Mouse (Mus musculus) CH12.LX (cell line): ENCODE measurements around the gene Frmd4a.

Experiments used
- CTCF ChIP-seq, 2 experiments: IDR thresholded peaks in 1 of 2; conservative IDR thresholded peaks in 1 of 2; 2 replicates each; pipeline ENCODE4 v1.5.1; 2011 to 2012; ENCODE audit warnings: low read depth in 2 of 2, low read length in 2 of 2, improper control_type of control experiment in 1 of 2, inconsistent platforms in 1 of 2, mild to moderate bottlenecking in 1 of 2, moderate library complexity in 1 of 2
- MAFK ChIP-seq: IDR thresholded peaks from 2 replicates; pipeline ENCODE4 v1.6.1; 2011; ENCODE audit warnings: low read length, improper control_type of control experiment; ENCODE audit not compliant: insufficient replicate concordance
- MEF2A ChIP-seq: IDR thresholded peaks from 2 replicates; pipeline ENCODE4 v1.6.1; 2014; ENCODE audit warnings: low read depth, mild to moderate bottlenecking, inconsistent platforms, low read length, improper control_type of control experiment, borderline replicate concordance
- POLR2A ChIP-seq: IDR thresholded peaks from 2 replicates; pipeline ENCODE4 v1.6.1; 2011; ENCODE audit warnings: low read depth, mild to moderate bottlenecking, improper control_type of control experiment, low read length
- UBTF ChIP-seq: IDR thresholded peaks from 2 replicates; pipeline ENCODE4 v1.6.1; 2012; ENCODE audit warnings: low read depth, mild to moderate bottlenecking, inconsistent platforms, low read length, improper control_type of control experiment, moderate library complexity
- USF1 ChIP-seq: IDR thresholded peaks from 2 replicates; pipeline ENCODE4 v1.6.1; 2014; ENCODE audit warnings: low read depth, mild to moderate bottlenecking, inconsistent platforms, low read length, improper control_type of control experiment
- ZC3H11A ChIP-seq: IDR thresholded peaks from 2 replicates; pipeline ENCODE4 v1.6.1; 2012; ENCODE audit warnings: low read depth, mild to moderate bottlenecking, inconsistent platforms, low read length, improper control_type of control experiment

DNA sequence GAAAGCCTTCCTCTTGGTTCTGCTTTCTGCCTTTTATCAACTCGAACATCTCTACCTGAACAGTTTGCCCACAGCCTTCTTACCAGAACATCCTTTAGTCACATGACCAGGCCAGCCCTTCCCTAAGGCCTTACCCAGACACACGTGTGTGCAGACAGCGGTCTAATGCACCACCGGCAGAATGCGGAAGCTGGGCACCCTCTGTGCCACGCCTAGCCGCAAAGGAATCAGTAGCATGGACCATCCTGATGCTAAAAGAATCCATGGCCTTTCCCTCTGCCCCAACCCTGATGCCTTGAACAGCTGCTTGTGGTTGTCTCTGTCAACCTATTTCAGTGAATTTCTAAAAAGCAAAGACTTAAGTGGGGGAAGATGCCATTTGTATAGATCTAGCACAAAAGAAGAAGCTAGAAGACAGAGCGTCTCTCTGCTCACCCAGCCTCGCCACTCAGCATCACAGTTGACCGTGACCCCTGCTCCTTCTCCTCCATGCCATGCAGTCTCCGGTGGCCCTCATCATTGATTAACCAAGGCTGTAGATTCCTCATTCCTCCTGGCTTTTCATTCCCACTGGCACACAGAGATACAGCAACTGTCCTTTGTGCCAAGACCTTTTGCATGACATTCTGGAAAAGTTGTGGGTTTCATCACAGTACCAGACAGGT, 514.1 kb downstream of the Frmd4a start:
- TF ChIP-seq CTCF (conservative IDR thresholded peaks at IDR 0.05 in 1 of 2, IDR thresholded peaks at IDR 0.05 in 1 of 2; ENCODE audit: low read depth in 2 of 2, low read length in 2 of 2) = no peak
- no peak for TF ChIP-seq UBTF
- no peak for TF ChIP-seq USF1
- TF ChIP-seq MEF2A = no peak
- no peak for TF ChIP-seq POLR2A
- TF ChIP-seq MAFK = no peak
- no peak for TF ChIP-seq ZC3H11A
